Mouse (Mus musculus) liver, embryonic 14.5 days (tissue): ENCODE measurements at regions not wholly inside any gene's neighbourhood (a gene's known extent, or its start where the extent isn't known, plus 50 kb on each side); places are given as distances from the start of the nearest gene placed in this dataset.
A peak's percentile ranks its signal among the peaks of the same experiment; 100 is the strongest.

Experiments used
- ATAC-seq: fragments of 200-750 bp; cut with Nextera tagmentation; 2 replicates; pipeline ENCODE4 v1.8.0; 2017; ENCODE audit warnings: moderate number of reproducible peaks, mild to moderate bottlenecking, moderate library complexity; ENCODE audit not compliant: insufficient read depth
- DNase-seq, 3 experiments: peaks; one replicate each; pipeline ENCODE4 v3.0.0-alpha.2; 2012 to 2013; ENCODE audit warnings: low read depth in 3 of 3, low spot score in 3 of 3
- H3K27ac ChIP-seq: fragments of 300-500 bp; sonication (generic); 2 replicates; pipeline ENCODE4 v1.5.1; 2014; ENCODE audit warnings: moderate library complexity, mild to moderate bottlenecking, control low read depth, inconsistent platforms
- H3K27me3 ChIP-seq: fragments of 300-500 bp; sonication (generic); 2 replicates; pipeline ENCODE4 v1.6.1; 2014; ENCODE audit warnings: mild to moderate bottlenecking, low read length, moderate library complexity; ENCODE audit not compliant: control insufficient read depth, insufficient read depth
- H3K36me3 ChIP-seq: fragments of 300-500 bp; sonication (generic); replicated peaks from 2 replicates; pipeline ENCODE4 v1.6.1; 2014; ENCODE audit warnings: low read depth; ENCODE audit not compliant: control insufficient read depth, insufficient read depth
- H3K4me1 ChIP-seq, 2 experiments: fragments of 200-500 bp in 1 of 2; fragments of 300-500 bp in 1 of 2; sonication (generic) in 1 of 2; replicated peaks; 2 replicates each; pipeline ENCODE4 v1.6.1; 2012 to 2014; ENCODE audit warnings: antibody characterized with exemption in 1 of 2, inconsistent platforms in 1 of 2, low read length in 1 of 2; ENCODE audit not compliant: control insufficient read depth in 2 of 2, insufficient read depth in 2 of 2
- H3K4me2 ChIP-seq: fragments of 300-500 bp; sonication (generic); 2 replicates; pipeline ENCODE4 v1.6.1; 2014; ENCODE audit warnings: low read depth, mild to moderate bottlenecking, control low read depth, moderate library complexity
- H3K4me3 ChIP-seq, 2 experiments: fragments of 200-500 bp in 1 of 2; fragments of 300-500 bp in 1 of 2; sonication (generic) in 1 of 2; 2 replicates each; pipeline ENCODE4 v1.5.1; 2012 to 2014; ENCODE audit warnings: low read depth in 2 of 2, low read length in 2 of 2, mild to moderate bottlenecking in 2 of 2, control low read depth in 1 of 2, inconsistent platforms in 1 of 2, moderate library complexity in 1 of 2; ENCODE audit not compliant: insufficient read depth in 1 of 2
- H3K9ac ChIP-seq: fragments of 300-500 bp; sonication (generic); replicated peaks from 2 replicates; pipeline ENCODE4 v1.6.1; 2014; ENCODE audit warnings: mild to moderate bottlenecking, control low read depth, moderate library complexity
- H3K9me3 ChIP-seq: fragments of 300-500 bp; sonication (generic); 2 replicates; pipeline ENCODE4 v1.6.1; 2016; ENCODE audit warnings: low read length, mixed read lengths; ENCODE audit not compliant: control insufficient read depth
- CTCF ChIP-seq: IDR thresholded peaks from 2 replicates; pipeline ENCODE4 v1.5.1; 2016; ENCODE audit warnings: antibody characterized with exemption, low read depth, control low read depth
- EP300 ChIP-seq: IDR thresholded peaks from 2 replicates; pipeline ENCODE4 v1.6.1; 2016; ENCODE audit warnings: antibody characterized with exemption, low read depth
- WGBS: fragments of 180-500 bp; shearing (Covaris S2); extraction: QIAGEN DNeasy Blood & Tissue Kit; methylation state at CpG from one replicate; pipeline ENCODE4 v1.1.7; 2014; ENCODE audit not compliant: insufficient replicate concordance; 5-methylcytosine and 5-hydroxymethylcytosine counted together

- DNase-seq (no peak), ATAC-seq (no peak)
- Histone ChIP-seq H3K36me3 (no peaks in the 10 kb centered on the region), H3K27me3 (no peaks in the 10 kb centered on the region), H3K4me1 (0 out of 4 replicates have a peak, but pooled peaks cover 0 to 3% of the 10 kb centered on the region in 2 experiments), H3K9me3 (no peaks in the 10 kb centered on the region), H3K4me3 (no peak overlapping the region), H3K27ac (no peak overlapping the region), H3K9ac (no peak overlapping the region), H3K4me2 (no peak overlapping the region)
- WGBS, result 74% methylated on average over 12 of the region's 12 CpGs
- TF ChIP-seq EP300 (no peak), CTCF (no peak)
Measured at GRCm38 (mm10) chr2:173405629-173406028, 116.8 kb upstream of the 1700021F07Rik start.

GRCm38 (mm10) chr2:173406344-173407094, 115.9 kb upstream of the 1700021F07Rik start:
- no peaks in the 10 kb centered on the region for H3K27me3 ChIP-seq
- WGBS, result 59% methylated on average over 13 of the region's 13 CpGs
- H3K27ac ChIP-seq, result no peak overlapping the region
- H3K9me3 ChIP-seq, result no peaks in the 10 kb centered on the region
- H3K36me3 ChIP-seq, result no peaks in the 10 kb centered on the region
- no peak overlapping the region for H3K4me3 ChIP-seq
- ATAC-seq (no peak), DNase-seq (no peak)
- TF ChIP-seq EP300, result no peak
- TF ChIP-seq CTCF, result no peak
- 0 out of 4 replicates have a peak, but pooled peaks cover 0 to 3% of the 10 kb centered on the region in 2 experiments for H3K4me1 ChIP-seq
- no peak overlapping the region for H3K4me2 ChIP-seq
- H3K9ac ChIP-seq, result no peak overlapping the region

- Histone ChIP-seq H3K27ac (no peak overlapping the region), H3K36me3 (no peaks in the 10 kb centered on the region), H3K4me1 (0 out of 4 replicates have a peak, but pooled peaks cover 0 to 3% of the 10 kb centered on the region in 2 experiments), H3K4me3 (no peak overlapping the region), H3K27me3 (no peaks in the 10 kb centered on the region), H3K9ac (no peak overlapping the region), H3K4me2 (no peak overlapping the region), H3K9me3 (no peaks in the 10 kb centered on the region)
- DNase-seq (no peak), ATAC-seq (no peak)
- 59% methylated on average over 3 of the region's 3 CpGs for WGBS
- TF ChIP-seq EP300 (no peak), CTCF (no peak)
Measured at GRCm38 (mm10) chr2:173407133-173407532, 115.3 kb upstream of the 1700021F07Rik start.

GRCm38 (mm10) chr2:173408681-173409081, 113.7 kb upstream of the 1700021F07Rik start:
- Histone ChIP-seq H3K9me3 (no peaks in the 10 kb centered on the region), H3K4me1 (0 out of 4 replicates have a peak, but pooled peaks cover 0 to 3% of the 10 kb centered on the region in 2 experiments), H3K4me2 (no peak overlapping the region), H3K27ac (no peak overlapping the region), H3K4me3 (no peak overlapping the region), H3K36me3 (no peaks in the 10 kb centered on the region), H3K27me3 (no peaks in the 10 kb centered on the region), H3K9ac (no peak overlapping the region)
- ATAC-seq (peak; percentile 45; the same call in 1 of the 2 replicates), DNase-seq (no peak)
- 11% methylated on average over 5 of the region's 5 CpGs for WGBS
- TF ChIP-seq CTCF (no peak), EP300 (no peak)

GRCm38 (mm10) chr2:173409433-173409832, 113.0 kb upstream of the 1700021F07Rik start:
- Histone ChIP-seq H3K36me3 (no peaks in the 10 kb centered on the region), H3K9ac (no peak overlapping the region), H3K4me1 (0 out of 4 replicates have a peak, but pooled peaks cover 0 to 3% of the 10 kb centered on the region in 2 experiments), H3K9me3 (no peaks in the 10 kb centered on the region), H3K4me3 (no peak overlapping the region), H3K27ac (no peak overlapping the region), H3K27me3 (no peaks in the 10 kb centered on the region), H3K4me2 (no peak overlapping the region)
- TF ChIP-seq CTCF, result no peak
- TF ChIP-seq EP300, result no peak
- DNase-seq, result no peak
- WGBS, result 15% methylated on average over 16 of the region's 16 CpGs
- no peak for ATAC-seq
